Comparison of ENCODE assay signal across 31 mouse cellular contexts in genomic region chr7:126408686-126409085, GRCm38 (mm10). TPM values are rescaled to one million over a fixed set of nuclear protein-coding genes. Genes with fewer than 3 reads are reported as not detected.
DNase-seq lines count a peak whose midpoint lies in the region; ATAC-seq and TF ChIP-seq lines count a peak whose summit lies in the region.
"Had no signal": no experiment of that assay in that cellular context is flagged by ENCODE, and none has a peak within 500 bp of the region (broad histone marks: within the 10 kb centered on the region; RNA-seq: fewer than 3 reads in every experiment).

No protein-coding gene starts in this region.

- 76% methylated on average over 2 of the region's 2 CpGs for WGBS in kidney, embryonic 14.5 days
- WGBS in hindbrain, embryonic 14.5 days: 87% methylated on average over 2 of the region's 2 CpGs

- no peaks in the 10 kb centered on the region for H3K4me1 ChIP-seq in kidney, embryonic 14.5 days (ENCODE audit: control insufficient read depth, insufficient read depth, low read length)
- H3K4me1 ChIP-seq in hindbrain, embryonic 14.5 days (replicated peaks; ENCODE audit: control insufficient read depth, insufficient read depth, low read length): no peaks in the 10 kb centered on the region
- H3K4me1 ChIP-seq: embryonic facial prominence, embryonic 13.5 days; embryonic facial prominence, embryonic 15.5 days; forebrain, embryonic 10.5 days; forebrain, embryonic 12.5 days had no signal

- no peak overlapping the region for H3K4me3 ChIP-seq in gastrocnemius, adult 2 months
- H3K4me3 ChIP-seq in kidney, embryonic 14.5 days (ENCODE audit: low read length): no peak overlapping the region
- H3K4me3 ChIP-seq in hindbrain, embryonic 14.5 days (replicated peaks; ENCODE audit: low read length): no peak overlapping the region
- H3K4me3 ChIP-seq: embryonic facial prominence, embryonic 13.5 days; embryonic facial prominence, embryonic 15.5 days; erythroblast, embryonic 14.5 days; forebrain, embryonic 10.5 days; forebrain, embryonic 12.5 days had no signal

- DNase-seq in gastrocnemius, adult 2 months: no peak
- no peak for DNase-seq in gastrocnemius, adult 18-20 months (ENCODE audit: low spot score)
- DNase-seq in kidney, postnatal 10 days: peak; percentile 44
- DNase-seq in Muller cell, postnatal 12 days (ENCODE audit: inconsistent ontology term): peak; percentile 60
- DNase-seq in hindbrain, embryonic 14.5 days (ENCODE audit: low spot score): no peak
- no peak for DNase-seq in c-Kit-positive CD71-positive TER-119-positive erythroid progenitor cells, embryonic 14.5 days (ENCODE audit: low spot score)
- DNase-seq: adrenal gland, adult 8-10 months; adrenal gland, postnatal 14 days; adrenal gland, postnatal 36 days; B cell, adult 2 months; cerebellum, adult 11 months; cerebellum, adult 18-20 months; cerebellum, adult 8-10 months; cerebellum, adult 9-11 months; cerebellum, postnatal 14 days; cerebellum, postnatal 36 days; embryo, embryonic 11 days had no signal

- H3K36me3 ChIP-seq in kidney, embryonic 14.5 days (ENCODE audit: control insufficient read depth, insufficient read depth, low read length): no peaks in the 10 kb centered on the region
- H3K36me3 ChIP-seq in hindbrain, embryonic 14.5 days (replicated peaks; ENCODE audit: control insufficient read depth, insufficient read depth): no peaks in the 10 kb centered on the region
- H3K36me3 ChIP-seq: embryonic facial prominence, embryonic 13.5 days; embryonic facial prominence, embryonic 15.5 days; forebrain, embryonic 10.5 days; forebrain, embryonic 12.5 days; G1E had no signal

- intact Hi-C loops in gastrocnemius, adult 2 months (cut with DNase I): no loop called here

- H3K4me2 ChIP-seq in kidney, embryonic 14.5 days (replicated peaks; ENCODE audit: low read depth, low read length): no peak overlapping the region
- no peak overlapping the region for H3K4me2 ChIP-seq in hindbrain, embryonic 14.5 days (replicated peaks)
- H3K4me2 ChIP-seq: embryonic facial prominence, embryonic 13.5 days; embryonic facial prominence, embryonic 15.5 days; forebrain, embryonic 12.5 days had no signal

- H3K9me3 ChIP-seq in kidney, embryonic 14.5 days (ENCODE audit: control insufficient read depth, low read length): no peaks in the 10 kb centered on the region
- H3K9me3 ChIP-seq in hindbrain, embryonic 14.5 days (ENCODE audit: control insufficient read depth, low read length): no peaks in the 10 kb centered on the region
- H3K9me3 ChIP-seq: embryonic facial prominence, embryonic 13.5 days; embryonic facial prominence, embryonic 15.5 days; forebrain, embryonic 10.5 days; forebrain, embryonic 12.5 days; G1E had no signal

- no peaks in the 10 kb centered on the region for H3K27me3 ChIP-seq in kidney, embryonic 14.5 days (ENCODE audit: control insufficient read depth, insufficient read depth, low read length)
- no peaks in the 10 kb centered on the region for H3K27me3 ChIP-seq in hindbrain, embryonic 14.5 days (ENCODE audit: control insufficient read depth, insufficient read depth, low read length)
- H3K27me3 ChIP-seq: CH12.LX; embryonic facial prominence, embryonic 15.5 days had no signal

- no peak for ATAC-seq in kidney, embryonic 14.5 days (ENCODE audit: low FRiP score, low TSS enrichment)
- ATAC-seq in hindbrain, embryonic 14.5 days (ENCODE audit: low FRiP score): no peak
- ATAC-seq: activated CD4-positive, CD25-positive, alpha-beta regulatory T cell, adult 4 months; CD4-positive, CD25-positive, alpha-beta regulatory T cell, adult 4 months; forebrain, embryonic 14.5 days; forebrain, embryonic 16.5 days; Patski had no signal

- H3K9ac ChIP-seq in kidney, embryonic 14.5 days (ENCODE audit: low read depth, low read length): no peak overlapping the region
- H3K9ac ChIP-seq in hindbrain, embryonic 14.5 days: no peak overlapping the region
- H3K9ac ChIP-seq: embryonic facial prominence, embryonic 13.5 days; embryonic facial prominence, embryonic 15.5 days; forebrain, embryonic 12.5 days had no signal

- peak overlapping the region; percentile 31; the same call in 1 of the 2 replicates for H3K27ac ChIP-seq in gastrocnemius, adult 2 months
- no peak overlapping the region for H3K27ac ChIP-seq in kidney, embryonic 14.5 days (ENCODE audit: low read depth, low read length)
- H3K27ac ChIP-seq in hindbrain, embryonic 14.5 days: no peak overlapping the region
- H3K27ac ChIP-seq: embryonic facial prominence, embryonic 13.5 days; embryonic facial prominence, embryonic 15.5 days; forebrain, embryonic 10.5 days; forebrain, embryonic 12.5 days had no signal

- no peak for TF ChIP-seq CTCF in gastrocnemius, adult 2 months (IDR thresholded peaks at IDR 0.05)

RNA-seq across cellular contexts. Expression of gene Cd19, which starts 6.0 kb away (rescaled TPM):
- not detected for total RNA-seq in gastrocnemius, adult 2 months (2021)
- total RNA-seq in gastrocnemius, adult 18-20 months (2021): not detected
- polyA plus RNA-seq in kidney, embryonic 14.5 days (2014; fragmentation: Nextera tagmentation; extraction: Ambion mirVana): not detected in 2 replicates
- polyA plus RNA-seq in hindbrain, embryonic 14.5 days (2014; fragmentation: Nextera tagmentation; extraction: Ambion mirVana): not detected in 2 replicates
- total RNA-seq: G1E had no signal
- polyA plus RNA-seq: embryonic facial prominence, embryonic 11.5 days; embryonic facial prominence, embryonic 13.5 days; erythroblast, embryonic 14.5 days; forebrain, embryonic 12.5 days; forebrain, embryonic 14.5 days; forebrain, embryonic 16.5 days; G1E; Patski had no signal

RNA-seq across cellular contexts. Expression of gene Nfatc2ip, which starts 12.1 kb away (rescaled TPM):
- total RNA-seq in gastrocnemius, adult 2 months (2021): 1 to 10 TPM; 3.3 to 3.4 TPM
- total RNA-seq in gastrocnemius, adult 18-20 months (2021): 1 to 10 TPM; 3.3 to 3.4 TPM
- polyA plus RNA-seq in kidney, embryonic 14.5 days (2014; fragmentation: Nextera tagmentation; extraction: Ambion mirVana): 2.8 and 4.1 TPM in 2 replicates
- 3.9 and 4.0 TPM in 2 replicates for polyA plus RNA-seq in hindbrain, embryonic 14.5 days (2014; fragmentation: Nextera tagmentation; extraction: Ambion mirVana)

RNA-seq across cellular contexts. Expression of gene Rabep2, which starts 19.9 kb away (rescaled TPM):
- total RNA-seq in gastrocnemius, adult 2 months (2021): 10 to 100 TPM; 14.0 to 14.9 TPM
- total RNA-seq in gastrocnemius, adult 18-20 months (2021): 10 to 100 TPM; 10.6 to 13.1 TPM
- 24.8 and 30.5 TPM in 2 replicates for polyA plus RNA-seq in kidney, embryonic 14.5 days (2014; fragmentation: Nextera tagmentation; extraction: Ambion mirVana)
- polyA plus RNA-seq in hindbrain, embryonic 14.5 days (2014; fragmentation: Nextera tagmentation; extraction: Ambion mirVana): 18.9 and 20.2 TPM in 2 replicates

RNA-seq across cellular contexts. Expression of gene Spns1, which starts 31.4 kb away (rescaled TPM):
- 10 to 100 TPM; 26.9 to 28.2 TPM for total RNA-seq in gastrocnemius, adult 2 months (2021)
- total RNA-seq in gastrocnemius, adult 18-20 months (2021): 10 to 100 TPM; 21.2 to 23.5 TPM
- 41.8 and 54.6 TPM in 2 replicates for polyA plus RNA-seq in kidney, embryonic 14.5 days (2014; fragmentation: Nextera tagmentation; extraction: Ambion mirVana)
- polyA plus RNA-seq in hindbrain, embryonic 14.5 days (2014; fragmentation: Nextera tagmentation; extraction: Ambion mirVana): 64.5 and 67.9 TPM in 2 replicates

RNA-seq across cellular contexts. Expression of gene Lat, which starts 39.3 kb away (rescaled TPM):
- not detected for total RNA-seq in gastrocnemius, adult 2 months (2021)
- under 1 TPM; 0.21 to 0.37 TPM for total RNA-seq in gastrocnemius, adult 18-20 months (2021)
- 1.9 and 2.9 TPM in 2 replicates for polyA plus RNA-seq in kidney, embryonic 14.5 days (2014; fragmentation: Nextera tagmentation; extraction: Ambion mirVana)
- polyA plus RNA-seq in hindbrain, embryonic 14.5 days (2014; fragmentation: Nextera tagmentation; extraction: Ambion mirVana): 0.77 and 0.78 TPM in 2 replicates

Comparison
In these comparisons a context has a peak if more than half of its experiments do, and no peak if none do; other contexts are left out.
1. DNase-seq: peak in kidney, postnatal 10 days (single experiment) and Muller cell, postnatal 12 days (single experiment); none in gastrocnemius, adult 2 months (single experiment), gastrocnemius, adult 18-20 months (single experiment), hindbrain, embryonic 14.5 days (single experiment) and c-Kit-positive CD71-positive TER-119-positive erythroid progenitor cells, embryonic 14.5 days (single experiment).